Mouse (Mus musculus): ENCODE measurements around the gene Eef2.

Eef2 gene

GRCm38 (mm10) chr10:81176466-81177271 is at the start of gene Eef2:
Gene Eef2 (plus strand): TSS chr10:81176631.
- DNase-seq (ENCODE audit: low read depth), result peak; percentile 93

- DNase-seq (ENCODE audit: low read depth), result peak; percentile 60
Measured at GRCm38 (mm10) chr10:81134181-81134587, 42.2 kb upstream of the Eef2 start.

- DNase-seq (ENCODE audit: low read depth), result no peak
Measured at GRCm38 (mm10) chr10:81134966-81135681, 41.3 kb upstream of the Eef2 start, which contains the start of gene Zbtb7a. Gene Zbtb7a (plus strand): TSS chr10:81135220.

- DNase-seq (ENCODE audit: low read depth), result peak; percentile 81
Measured at GRCm38 (mm10) chr10:81135831-81136705, 40.4 kb upstream of the Eef2 start.

- DNase-seq (ENCODE audit: low read depth), result peak; percentile 67
Measured at GRCm38 (mm10) chr10:81136706-81137231, 39.7 kb upstream of the Eef2 start.

GRCm38 (mm10) chr10:81137252-81138130 is 38.9 kb upstream of the Eef2 start:
- peak; percentile 96 for DNase-seq (ENCODE audit: low read depth)

- no peak for DNase-seq (ENCODE audit: low read depth)
Measured at GRCm38 (mm10) chr10:81138131-81138782, 38.2 kb upstream of the Eef2 start.

- DNase-seq (ENCODE audit: low read depth), result no peak
Measured at GRCm38 (mm10) chr10:81138821-81139528, 37.5 kb upstream of the Eef2 start.

- DNase-seq (ENCODE audit: low read depth), result no peak
Measured at GRCm38 (mm10) chr10:81139529-81139846, 36.9 kb upstream of the Eef2 start.

- DNase-seq (ENCODE audit: low read depth), result no peak
Measured at GRCm38 (mm10) chr10:81140005-81140404, 36.4 kb upstream of the Eef2 start.

GRCm38 (mm10) chr10:81140717-81141454 is 35.5 kb upstream of the Eef2 start:
- DNase-seq (ENCODE audit: low read depth), result no peak

GRCm38 (mm10) chr10:81141455-81142210 is 34.8 kb upstream of the Eef2 start:
- no peak for DNase-seq (ENCODE audit: low read depth)

- no peak for DNase-seq (ENCODE audit: low read depth)
Measured at GRCm38 (mm10) chr10:81142551-81142981, 33.9 kb upstream of the Eef2 start.

- DNase-seq (ENCODE audit: low read depth), result no peak
Measured at GRCm38 (mm10) chr10:81143157-81143633, 33.2 kb upstream of the Eef2 start.

- DNase-seq (ENCODE audit: low read depth), result no peak
Measured at GRCm38 (mm10) chr10:81143845-81144437, 32.5 kb upstream of the Eef2 start.

GRCm38 (mm10) chr10:81144667-81145066 is 31.8 kb upstream of the Eef2 start:
- DNase-seq (ENCODE audit: low read depth), result no peak

- no peak for DNase-seq (ENCODE audit: low read depth)
Measured at GRCm38 (mm10) chr10:81145307-81145706, 31.1 kb upstream of the Eef2 start.

- no peak for DNase-seq (ENCODE audit: low read depth)
Measured at GRCm38 (mm10) chr10:81145778-81146177, 30.7 kb upstream of the Eef2 start.

All from c-Kit-positive CD71-positive TER-119-negative erythroid progenitor cells, embryonic 14.5 days (primary cell).